Mouse (Mus musculus) thymus, postnatal 10 days (tissue): ENCODE results near the gene Rpp21.
A peak's percentile ranks its signal among the peaks of the same experiment; 100 is the strongest.

Experiments
- DNase-seq, 2 experiments: peaks; one replicate each; pipeline ENCODE4 v3.0.0; 2021; ENCODE audit warnings: low spot score in 2 of 2

The Rpp21 gene

DNA sequence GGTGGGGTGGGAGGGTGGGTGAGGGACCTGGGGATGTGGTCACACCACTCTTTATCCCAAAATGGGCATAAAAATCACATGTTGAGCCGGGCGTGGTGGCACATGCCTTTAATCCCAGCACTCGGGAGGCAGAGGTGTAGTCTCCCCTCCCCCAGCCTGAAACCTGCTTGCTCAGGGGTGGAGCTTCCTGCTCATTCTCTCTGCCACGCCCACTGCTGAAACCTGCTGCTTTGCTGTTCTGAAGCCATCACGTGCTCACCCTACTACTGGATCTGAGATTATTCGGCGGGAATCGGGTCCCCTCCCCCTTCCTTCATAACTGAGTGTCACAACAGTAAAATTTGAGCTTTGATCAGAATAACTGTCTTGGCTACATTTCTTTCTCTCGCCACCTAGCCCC, 22.6 kb downstream of the Rpp21 start:
- peak; percentile 48 to 63 for DNase-seq

DNA sequence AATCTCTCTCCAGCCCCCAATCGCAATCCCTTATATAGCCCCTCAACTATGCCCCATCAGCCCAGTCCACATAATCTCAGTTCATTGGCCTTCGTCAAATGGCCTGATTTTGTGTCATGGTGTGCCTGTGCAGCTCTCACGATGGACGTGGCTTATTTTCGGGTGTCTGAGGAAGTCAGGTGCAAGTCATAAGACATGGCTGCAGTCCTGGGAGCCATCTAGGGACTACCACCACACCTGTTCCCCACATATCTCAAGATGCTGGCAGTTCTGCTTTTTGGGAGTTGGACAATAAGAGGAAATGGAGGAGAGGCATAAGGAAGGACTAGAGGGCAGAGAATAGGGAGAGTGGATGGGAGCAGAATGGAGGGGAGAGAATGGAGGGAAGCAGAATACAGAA, 24.3 kb downstream of the Rpp21 start:
- no peak for DNase-seq

DNA sequence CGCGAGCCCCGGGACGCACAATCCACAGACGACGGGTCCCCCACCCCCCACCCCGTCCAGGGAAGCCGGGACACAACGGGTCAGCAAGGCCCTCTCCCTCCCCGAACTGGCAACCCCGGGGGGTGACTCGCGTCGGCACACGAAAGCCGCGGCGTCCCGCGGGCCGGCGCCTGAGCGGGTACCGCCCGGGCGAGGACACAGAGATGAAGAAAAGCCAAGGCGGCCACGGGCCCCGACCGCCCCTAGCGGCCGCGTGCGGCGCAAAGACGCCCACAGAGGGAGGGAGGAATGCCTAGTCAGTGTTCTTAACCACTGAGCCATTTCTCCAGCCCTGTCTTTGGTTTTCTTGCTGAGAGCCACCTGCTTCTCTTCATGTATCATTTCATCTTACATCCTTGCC, 26.6 kb downstream of the Rpp21 start:
- DNase-seq, result peak; percentile 73 to 88

DNA sequence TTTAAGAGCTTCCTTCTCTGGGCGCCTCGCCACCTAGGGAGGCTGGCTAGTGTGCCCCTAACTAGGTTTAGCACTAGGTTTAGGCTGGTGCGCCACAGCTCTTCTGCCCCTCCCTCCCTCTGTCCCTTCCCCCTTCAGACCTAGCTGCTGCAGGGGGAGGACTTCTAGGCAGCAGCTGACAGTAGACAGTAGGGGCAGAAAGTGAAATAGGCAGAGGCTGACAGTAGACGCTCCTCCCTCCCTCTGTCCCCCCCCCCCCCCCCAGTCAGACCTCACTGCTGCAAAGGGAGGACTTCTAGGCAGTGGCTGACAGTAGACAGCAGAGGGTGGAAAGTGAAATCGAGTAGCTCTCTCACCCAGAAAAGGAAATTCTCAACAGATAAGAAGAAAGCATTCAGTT, 28.8 kb downstream of the Rpp21 start:
- DNase-seq, result peak; percentile 22 to 24

DNA sequence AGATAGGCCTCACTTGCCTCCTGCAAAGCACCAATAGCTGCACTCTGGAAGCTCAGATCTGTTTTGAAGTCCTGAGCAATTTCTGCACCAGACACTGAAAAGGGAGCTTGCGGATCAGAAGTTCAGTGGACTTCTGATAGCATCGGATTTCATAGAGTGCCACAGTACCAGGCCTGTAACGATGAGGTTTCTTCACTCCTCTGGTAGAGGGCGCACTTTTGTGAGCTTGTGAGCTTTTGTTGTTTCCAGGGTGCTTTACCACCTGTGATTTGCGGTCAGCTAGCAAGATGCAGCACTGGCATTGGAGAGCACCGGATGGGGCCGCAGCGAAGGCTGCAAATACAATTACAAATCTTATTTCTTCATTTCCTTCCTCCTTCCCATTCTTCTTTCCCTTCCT, 30.9 kb downstream of the Rpp21 start:
- DNase-seq, result peak; percentile 63 to 73

DNA sequence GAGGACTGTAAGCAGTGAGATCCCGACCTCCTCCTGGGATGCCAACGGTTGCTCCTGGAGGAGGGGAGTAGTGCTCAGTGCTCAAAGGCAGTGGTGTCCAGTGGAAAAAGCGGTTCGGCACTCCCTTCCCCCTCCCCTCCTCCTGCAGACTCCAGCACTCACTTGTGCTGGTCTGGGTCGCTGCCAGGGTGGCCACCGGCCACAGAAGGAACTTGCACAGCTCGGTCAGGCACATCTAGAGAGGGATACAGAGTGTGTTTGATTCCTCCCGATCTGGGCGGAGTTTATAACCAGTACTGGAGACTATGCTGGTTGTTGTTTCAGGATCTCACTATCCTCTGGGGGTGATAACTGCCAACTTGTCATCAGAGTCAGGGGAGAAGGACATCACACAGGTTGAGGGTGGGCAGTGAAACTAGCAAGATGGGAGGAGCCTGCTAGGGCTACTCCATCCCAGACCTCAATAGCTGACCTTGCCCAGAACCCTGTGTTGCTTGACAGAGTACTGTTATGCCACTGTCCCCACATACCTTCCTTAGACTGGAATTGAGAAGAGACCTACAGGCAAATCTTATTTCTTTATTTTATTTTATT, 32.5 kb downstream of the Rpp21 start:
- DNase-seq, result no peak

DNA sequence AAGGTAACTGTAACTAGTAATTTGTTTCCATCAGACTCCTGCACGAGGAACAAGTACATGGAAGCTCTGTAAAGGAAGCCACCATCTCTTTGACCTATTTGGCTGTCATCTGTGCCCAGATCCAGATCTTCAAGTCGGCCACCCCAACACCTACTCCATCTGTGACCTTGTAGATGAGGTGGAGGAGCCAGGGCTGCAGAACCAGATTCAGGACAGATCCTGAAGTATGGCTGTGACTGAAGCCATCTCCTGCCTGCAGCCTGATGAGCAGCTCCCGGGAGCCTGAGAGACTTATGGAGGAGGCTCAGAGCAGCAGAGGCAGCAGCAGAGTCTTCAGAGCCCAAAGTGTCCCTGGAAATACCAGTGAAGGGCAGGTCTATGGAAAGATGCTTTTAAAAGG, 33.4 kb downstream of the Rpp21 start:
- DNase-seq, result no peak

DNA sequence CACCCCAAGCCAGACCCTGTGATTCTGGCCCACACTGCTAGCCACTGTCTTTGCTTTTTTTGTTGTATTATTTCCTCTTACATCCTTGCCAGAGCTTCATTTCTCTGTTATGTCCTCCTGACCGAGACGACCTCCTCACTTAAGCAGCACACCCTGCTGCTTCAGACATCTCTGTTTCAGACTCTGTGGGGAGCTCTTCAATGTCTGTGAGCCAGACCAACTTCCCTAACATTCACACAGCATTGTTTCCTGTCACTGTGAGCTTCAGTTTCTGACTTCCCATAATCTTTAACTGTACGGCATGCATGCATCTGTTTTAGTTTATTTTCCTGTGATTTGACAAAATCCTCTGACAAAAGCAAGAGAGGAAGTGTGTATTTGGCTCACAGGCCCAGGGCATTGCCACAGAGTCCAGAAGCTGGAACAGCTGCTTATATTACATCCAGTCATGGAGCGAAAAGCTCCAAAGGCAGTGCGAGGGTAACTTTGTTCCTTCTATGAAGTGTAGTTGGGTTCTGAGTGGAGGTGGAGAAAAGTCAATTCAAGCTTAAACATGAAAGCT, 39.2 kb downstream of the Rpp21 start:
- DNase-seq, result no peak

DNA sequence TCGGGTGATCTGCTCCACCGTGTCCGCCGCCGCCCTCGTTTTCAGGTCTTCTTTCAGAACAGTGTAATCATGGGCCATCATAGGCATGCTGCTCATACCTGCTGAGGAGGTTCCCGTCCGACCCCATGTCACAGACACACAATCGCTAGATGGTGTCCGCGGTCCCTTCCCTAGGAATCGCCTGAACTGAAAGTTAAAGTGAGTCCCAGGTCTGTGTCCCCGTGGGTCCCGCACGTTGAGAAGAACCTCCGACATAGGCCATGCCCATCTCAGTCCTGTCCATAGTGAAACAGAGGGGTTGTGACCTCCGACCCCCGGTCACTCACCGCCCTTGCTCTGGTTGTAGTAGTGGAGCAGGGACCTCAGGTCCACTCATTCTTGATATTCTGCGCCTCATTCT, 42.3 kb downstream of the Rpp21 start:
- DNase-seq, result no peak

DNA sequence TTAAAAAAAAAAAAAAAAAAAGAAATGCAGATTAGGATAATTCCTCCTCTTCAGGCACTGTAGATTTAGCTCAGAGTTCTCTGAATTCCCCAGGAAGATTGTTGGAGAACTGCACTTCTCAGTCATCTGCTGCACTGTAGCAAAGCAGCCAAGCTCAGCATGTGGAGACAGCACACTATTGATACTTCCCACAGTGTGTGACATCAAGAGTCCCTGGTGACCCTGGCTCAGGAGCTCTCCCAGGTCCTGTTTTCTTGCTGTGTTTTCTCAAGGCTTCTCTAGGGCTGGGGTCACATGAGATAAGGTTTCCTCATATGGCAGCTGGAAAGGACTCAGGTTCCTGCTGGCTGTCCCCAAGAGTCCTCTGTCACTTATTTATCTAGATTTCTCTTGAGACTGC, 51.0 kb downstream of the Rpp21 start:
- no peak for DNase-seq

DNA sequence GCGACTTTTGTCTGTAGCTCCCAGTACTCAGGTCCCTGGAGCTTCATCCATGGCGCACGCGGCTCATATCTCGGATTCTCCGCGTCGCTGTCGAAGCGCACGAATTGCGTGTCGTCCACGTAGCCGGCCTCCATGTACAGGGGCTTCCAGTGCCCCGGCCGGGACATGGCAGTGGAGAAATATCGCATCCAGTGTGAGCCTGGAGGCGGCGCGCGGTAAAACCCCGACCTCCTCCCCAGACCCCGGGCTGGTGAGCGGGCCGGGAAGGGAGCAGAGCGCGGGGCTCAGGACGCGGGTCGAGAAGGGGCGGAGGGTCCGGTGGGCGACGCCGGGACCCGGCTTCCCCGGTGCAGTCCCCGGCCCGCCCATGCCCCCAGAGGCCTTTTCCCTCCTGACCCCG, 52.0 kb downstream of the Rpp21 start:
- no peak for DNase-seq
